Mouse (Mus musculus): ENCODE data around the gene Atg5.
"Not testable (repeated sequence)": the region's sequence is repeated elsewhere in the genome, so short reads cannot be mapped to it uniquely, and the experiment has no call there.

Atg5 gene

DNA sequence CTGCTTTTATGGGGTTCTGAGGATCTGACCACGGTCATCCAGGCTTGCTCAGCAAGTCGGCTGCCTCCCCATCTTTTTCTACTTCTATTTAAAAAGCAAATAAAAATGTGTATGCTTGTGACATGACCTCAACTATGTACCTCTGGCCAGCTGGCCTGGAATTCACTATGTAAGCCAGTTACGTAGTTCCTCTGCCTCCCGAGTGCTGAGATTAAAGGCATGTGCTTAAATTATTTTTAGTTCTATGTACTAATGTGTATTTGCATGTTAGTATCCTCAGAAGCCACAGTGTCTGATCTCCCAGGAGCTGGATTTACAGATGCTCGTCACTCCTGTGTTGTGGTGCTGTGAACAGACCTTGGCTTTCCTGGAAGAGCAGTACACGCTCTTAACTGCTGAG is 41.1 kb downstream of the Atg5 start:
- no peak for DNase-seq (ENCODE audit: extremely low read depth, insufficient read length, low spot score)

- DNase-seq (ENCODE audit: extremely low read depth, insufficient read length, low spot score), result no peak
These were observed 47.1 kb downstream of the Atg5 start for GRCm38 (mm10) chr10:44315276-44315675.

- peak; percentile 19 for DNase-seq (ENCODE audit: extremely low read depth, insufficient read length, low spot score)
These were observed 48.4 kb downstream of the Atg5 start for GRCm38 (mm10) chr10:44316280-44317270.

DNA sequence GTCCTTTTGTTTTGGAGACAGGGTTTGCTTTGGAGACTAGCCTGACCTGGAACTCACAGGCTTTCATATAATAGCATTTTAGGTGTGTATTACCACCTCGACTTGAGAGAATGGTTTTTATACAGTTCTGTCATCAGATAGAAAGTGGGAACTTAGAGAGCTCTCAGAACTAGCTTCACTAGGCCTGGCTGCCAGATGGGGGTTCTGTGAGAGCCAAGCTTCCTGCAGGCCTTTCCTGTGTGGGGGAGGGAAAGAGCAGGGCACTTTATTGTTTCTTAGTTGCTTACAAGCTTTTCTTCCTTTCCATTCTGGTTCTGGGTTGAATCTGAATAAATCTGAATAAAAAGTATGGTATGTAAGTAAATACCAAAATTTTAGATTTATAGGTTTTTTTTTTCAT is 54.0 kb downstream of the Atg5 start:
- DNase-seq (ENCODE audit: extremely low read depth, insufficient read length, low spot score), result no peak

GRCm38 (mm10) chr10:44323070-44323775 is 55.1 kb downstream of the Atg5 start:
- peak; percentile 33 for DNase-seq (ENCODE audit: extremely low read depth, insufficient read length, low spot score)

DNA sequence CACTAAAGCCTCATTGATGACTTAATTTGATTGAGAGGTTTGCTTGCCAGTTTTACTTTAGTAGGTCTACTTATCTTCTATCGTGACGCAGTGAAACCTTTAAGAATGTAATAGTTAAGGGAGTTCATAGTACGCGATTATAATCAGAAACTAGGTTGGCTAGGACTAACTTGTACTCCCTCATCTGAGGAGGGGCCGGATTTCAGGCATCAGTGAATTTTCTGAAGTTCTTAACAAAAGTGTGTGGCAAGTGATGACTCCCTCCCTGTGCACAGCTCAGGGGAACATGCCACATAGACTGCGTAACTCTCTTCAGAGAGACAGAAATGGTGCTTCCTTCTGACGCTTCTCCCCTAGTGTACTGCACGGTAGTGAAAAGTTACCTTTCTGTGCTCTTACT is 55.7 kb downstream of the Atg5 start:
- no peak for DNase-seq (ENCODE audit: extremely low read depth, insufficient read length, low spot score)

GRCm38 (mm10) chr10:44325551-44326500 is 57.7 kb downstream of the Atg5 start:
- DNase-seq (ENCODE audit: extremely low read depth, insufficient read length, low spot score), result no peak

DNA sequence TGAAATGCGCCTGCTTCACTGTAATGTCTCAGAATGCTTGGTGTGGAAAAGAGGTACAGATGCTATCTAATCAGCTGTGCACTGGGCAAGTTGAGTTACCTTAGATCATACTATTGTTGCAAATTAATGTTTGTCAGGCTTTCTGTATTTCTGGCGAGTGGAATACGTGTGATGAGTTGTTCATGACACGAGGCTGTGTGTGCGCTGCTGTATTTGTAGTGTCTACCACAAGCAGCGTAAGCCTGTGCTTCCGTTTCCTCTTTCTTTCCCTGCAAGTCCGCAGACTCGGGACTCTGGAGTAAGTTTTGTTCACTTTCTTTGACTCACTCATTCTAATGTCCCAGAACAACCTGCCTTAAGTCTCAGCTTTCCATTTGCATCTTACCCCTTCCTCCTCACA is 58.9 kb downstream of the Atg5 start:
- DNase-seq (ENCODE audit: extremely low read depth, insufficient read length, low spot score), result no peak

DNA sequence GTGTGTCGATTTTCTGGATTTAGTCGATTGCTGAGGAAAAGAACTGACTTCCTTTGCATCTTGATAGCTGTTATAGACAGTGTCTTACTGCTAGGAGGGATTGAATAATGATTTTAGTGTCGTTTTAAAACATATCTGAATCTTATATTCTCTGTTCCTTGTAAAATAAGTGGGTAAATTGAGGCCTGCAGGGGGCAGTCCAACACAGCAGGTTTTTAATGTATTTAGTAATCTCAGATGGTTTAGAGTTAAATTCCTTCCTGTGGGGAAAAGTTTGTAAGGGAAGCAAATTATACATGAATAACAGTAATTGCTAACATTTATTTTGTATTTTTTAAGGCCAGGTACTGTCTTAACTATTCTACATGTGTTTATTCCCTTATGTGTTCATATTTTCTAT is 60.2 kb downstream of the Atg5 start:
- no peak for DNase-seq (ENCODE audit: extremely low read depth, insufficient read length, low spot score)

DNA sequence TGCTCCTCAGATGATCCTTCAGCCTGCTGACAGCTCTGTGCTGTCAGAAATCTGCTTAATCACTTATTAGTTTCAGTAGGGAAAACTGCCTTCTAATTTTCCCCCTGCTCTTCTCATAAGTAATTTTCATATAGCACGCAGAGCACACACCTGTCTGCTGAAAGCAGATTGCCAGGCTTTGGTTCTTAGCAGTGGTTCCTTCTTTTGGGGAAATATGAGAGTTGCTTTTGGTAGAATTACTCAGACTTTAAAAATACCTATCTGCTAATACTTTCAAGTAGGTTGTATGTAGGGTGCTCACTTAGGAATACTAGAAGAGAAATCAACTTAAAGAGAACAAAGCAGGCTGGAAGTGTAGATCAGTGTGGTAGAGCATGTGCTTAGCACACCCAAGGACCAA is 62.6 kb downstream of the Atg5 start:
- no peak for DNase-seq (ENCODE audit: extremely low read depth, insufficient read length, low spot score)

DNA sequence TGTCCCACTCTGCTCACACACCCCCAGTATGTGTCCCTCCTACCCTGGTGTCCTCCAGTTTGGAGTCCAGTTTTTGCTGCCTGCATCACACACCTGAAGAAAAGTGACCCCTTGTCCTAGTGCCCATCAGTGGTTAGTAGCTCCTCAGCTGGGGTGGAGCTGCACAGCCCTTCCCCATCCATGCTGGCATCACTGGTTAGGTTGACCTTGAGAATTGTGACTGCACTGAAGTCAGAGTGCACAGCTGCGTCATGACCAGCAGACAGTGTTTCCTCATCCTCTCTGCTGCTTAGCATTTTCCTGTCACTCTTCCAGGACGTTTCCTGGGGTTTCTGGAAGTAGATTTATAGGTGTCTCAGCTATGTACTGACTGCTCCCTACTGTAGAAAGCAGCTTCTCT is 63.3 kb downstream of the Atg5 start:
- no peak for DNase-seq (ENCODE audit: extremely low read depth, insufficient read length, low spot score)

DNA sequence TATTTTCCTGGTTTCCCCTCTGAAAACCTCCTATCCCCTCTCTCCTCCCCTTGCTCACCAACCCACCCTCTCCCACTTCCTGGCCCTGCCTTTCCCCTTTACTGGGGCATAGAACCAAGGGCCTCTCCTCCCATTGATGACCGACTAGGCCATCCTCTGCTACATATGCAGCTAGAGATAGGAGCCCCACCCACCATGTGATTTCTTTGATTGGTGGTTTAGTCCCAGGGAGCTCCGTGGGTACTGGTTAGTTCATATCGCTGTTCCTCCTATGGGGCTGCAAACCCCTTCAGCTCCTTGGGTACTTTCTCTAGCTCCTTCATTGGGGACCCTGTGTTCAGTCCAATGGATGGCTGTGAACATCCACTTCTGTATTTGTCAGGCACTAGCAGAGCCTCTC is 64.5 kb downstream of the Atg5 start:
- DNase-seq (ENCODE audit: extremely low read depth, insufficient read length, low spot score), result not testable (repeated sequence)

DNA sequence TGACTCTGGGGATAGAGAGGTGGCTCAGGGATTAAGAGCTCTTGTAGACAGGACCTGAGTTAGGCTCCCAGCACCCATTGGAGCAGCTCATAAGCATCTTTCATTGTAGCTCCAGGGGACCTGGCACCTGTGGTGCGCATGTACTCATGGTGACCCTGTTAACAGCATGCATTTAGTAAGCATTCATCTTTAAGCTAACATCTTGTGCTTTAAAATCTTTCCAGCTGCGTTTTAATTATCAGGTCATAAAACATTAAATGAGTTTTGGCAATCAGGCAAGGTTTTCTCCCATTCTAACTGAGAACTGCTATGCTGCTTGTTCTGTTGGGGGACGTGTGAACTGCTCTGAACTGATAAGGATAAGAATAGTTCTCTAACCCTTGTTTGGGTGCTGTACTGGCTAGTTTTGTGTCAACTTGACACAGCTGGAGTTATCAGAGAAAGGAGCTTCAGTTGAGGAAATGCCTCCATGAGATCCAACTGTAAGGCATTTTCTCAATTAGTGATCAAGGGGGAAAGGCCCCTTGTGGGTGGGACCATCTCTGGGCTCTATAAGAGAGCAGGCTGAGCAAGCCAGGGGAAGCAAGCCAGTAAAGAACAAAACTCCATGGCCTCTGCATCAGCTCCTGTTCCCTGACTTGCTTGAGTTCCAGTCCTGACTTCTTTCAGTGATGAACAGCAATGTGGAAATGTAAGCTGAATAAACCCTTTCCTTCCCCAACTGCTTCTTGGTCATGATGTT is 68.7 kb downstream of the Atg5 start:
- not testable (repeated sequence) for DNase-seq (ENCODE audit: extremely low read depth, insufficient read length, low spot score)

DNA sequence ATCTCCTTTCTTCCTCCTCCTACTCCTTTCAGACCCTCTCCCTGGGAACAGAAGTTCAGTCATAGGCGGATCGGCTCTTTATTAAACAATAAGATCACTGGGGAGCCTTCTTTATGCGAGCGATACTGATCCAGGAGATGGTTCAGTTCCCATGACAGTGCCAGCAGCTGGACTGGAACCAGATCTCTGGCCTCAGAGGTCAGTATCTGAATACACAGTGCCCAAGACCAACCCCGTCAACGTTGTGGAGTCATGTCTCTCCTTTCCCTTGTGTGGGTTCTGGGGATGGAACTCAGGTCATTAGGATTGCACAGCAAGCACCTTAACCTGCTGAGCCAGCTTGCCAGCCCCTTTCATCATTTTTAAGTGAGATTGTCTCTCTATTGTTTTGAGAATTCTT is 70.4 kb downstream of the Atg5 start:
- DNase-seq (ENCODE audit: extremely low read depth, insufficient read length, low spot score), result no peak

DNA sequence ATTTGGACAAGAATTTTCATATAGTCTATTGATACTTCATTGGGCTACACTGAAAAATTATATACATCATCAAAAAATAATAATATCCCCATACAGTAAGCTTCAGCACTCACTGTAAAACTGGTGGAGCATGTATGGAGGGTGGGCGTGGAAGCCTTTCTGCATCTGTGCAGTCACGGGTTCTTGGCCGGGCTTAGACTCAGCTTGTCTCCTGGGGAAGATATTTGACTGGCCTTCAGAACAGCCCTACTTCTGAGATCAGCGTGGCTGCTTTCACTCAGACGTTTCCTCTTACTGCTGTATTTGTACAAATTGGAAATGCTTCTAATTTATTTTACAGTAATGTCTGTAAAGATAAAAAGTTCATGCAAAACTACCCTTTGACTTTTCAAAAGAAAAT is 71.2 kb downstream of the Atg5 start:
- DNase-seq (ENCODE audit: extremely low read depth, insufficient read length, low spot score), result no peak

DNA sequence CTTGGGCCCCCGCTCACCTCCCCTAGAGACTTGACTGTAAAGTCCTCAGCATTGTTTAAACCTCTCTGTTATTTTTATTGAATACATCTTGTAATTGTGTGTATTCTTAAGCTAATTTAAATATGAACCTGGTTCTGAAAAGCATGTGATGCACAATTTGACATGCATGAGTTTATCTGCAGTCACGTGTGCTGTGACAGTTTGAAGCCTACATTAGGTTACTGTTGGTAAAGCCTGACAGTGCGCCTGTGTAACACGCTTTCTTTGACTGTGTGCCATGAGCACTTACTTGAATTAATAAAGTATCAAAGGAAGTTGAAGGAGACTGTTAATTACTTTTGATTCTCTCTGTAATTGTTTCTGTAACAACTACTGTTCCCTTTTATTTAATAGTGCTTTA is 72.8 kb downstream of the Atg5 start:
- no peak for DNase-seq (ENCODE audit: extremely low read depth, insufficient read length, low spot score)

- DNase-seq (ENCODE audit: extremely low read depth, insufficient read length, low spot score), result no peak
These were observed 73.8 kb downstream of the Atg5 start for GRCm38 (mm10) chr10:44341826-44342521.

DNA sequence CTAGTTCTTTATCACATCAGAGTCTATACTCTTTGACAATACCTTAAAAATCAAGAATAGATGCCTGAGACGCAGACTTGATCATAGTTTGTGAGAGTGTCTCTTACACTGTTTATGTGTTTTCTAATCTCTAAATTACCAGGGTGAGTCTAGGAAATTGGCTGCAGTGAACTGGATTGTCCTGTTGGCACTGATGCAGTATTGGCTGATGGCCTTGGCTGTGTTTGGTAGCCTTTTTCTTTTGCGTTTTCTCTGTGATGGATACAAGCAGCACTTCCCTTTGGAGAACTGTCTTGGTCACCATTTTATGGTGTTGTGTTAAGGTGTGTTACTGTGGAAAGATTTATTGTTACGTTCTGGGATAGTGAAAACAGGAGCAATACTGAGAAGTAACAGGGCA is 75.2 kb downstream of the Atg5 start:
- DNase-seq (ENCODE audit: extremely low read depth, insufficient read length, low spot score), result no peak

GRCm38 (mm10) chr10:44347549-44348172 is 79.5 kb downstream of the Atg5 start:
- no peak for DNase-seq (ENCODE audit: extremely low read depth, insufficient read length, low spot score)
